Mouse (Mus musculus) monocyte, adult 5-6 weeks (primary cell): Measurements from ENCODE around the gene Adamts17. TPM values are rescaled to one million over a fixed set of nuclear protein-coding genes. Genes with fewer than 3 reads are reported as not detected.

Experiments used
- ATAC-seq: fragments of 153-309, 156-312 bp; replicated peaks from 2 replicates; pipeline ENCODE4 v1.8.0; 2017; ENCODE audit warnings: mild to moderate bottlenecking; ENCODE audit not compliant: low TSS enrichment, insufficient number of reproducible peaks, severe bottlenecking, poor library complexity, low FRiP score
- total RNA-seq: library from RNA; stranded (forward); fragments of 200-1000, 200-491, 200-594 nt; gene quantifications from 3 replicates; pipeline ENCODE4 v1.2.3, GENCODE M21; 2017

Gene Adamts17
- total RNA-seq, 1 experiment from 2014 or later = not detected

GRCm38 (mm10) chr7:66902376-66902775, 62.8 kb downstream of the Adamts17 start:
- no peak for ATAC-seq

- no peak for ATAC-seq
Observed at GRCm38 (mm10) chr7:66903014-66903413, 63.5 kb downstream of the Adamts17 start.

- ATAC-seq = no peak
Observed at GRCm38 (mm10) chr7:66905941-66906340, 66.4 kb downstream of the Adamts17 start.

GRCm38 (mm10) chr7:66912866-66913265, 73.3 kb downstream of the Adamts17 start:
- ATAC-seq = no peak

- no peak for ATAC-seq
Observed at GRCm38 (mm10) chr7:66923595-66923994, 84.1 kb downstream of the Adamts17 start.

- ATAC-seq = no peak
Observed at GRCm38 (mm10) chr7:66924104-66924503, 84.6 kb downstream of the Adamts17 start.

GRCm38 (mm10) chr7:66929263-66929662, 89.7 kb downstream of the Adamts17 start:
- no peak for ATAC-seq

GRCm38 (mm10) chr7:66931291-66931690, 91.8 kb downstream of the Adamts17 start:
- ATAC-seq = no peak

- ATAC-seq = no peak
Observed at GRCm38 (mm10) chr7:66933251-66933650, 93.7 kb downstream of the Adamts17 start.

- no peak for ATAC-seq
Observed at GRCm38 (mm10) chr7:66934062-66934461, 94.5 kb downstream of the Adamts17 start.

GRCm38 (mm10) chr7:66935041-66935440, 95.5 kb downstream of the Adamts17 start:
- no peak for ATAC-seq

- ATAC-seq = no peak
Observed at GRCm38 (mm10) chr7:66936042-66936755, 96.7 kb downstream of the Adamts17 start.

GRCm38 (mm10) chr7:66936911-66937310, 97.4 kb downstream of the Adamts17 start:
- no peak for ATAC-seq

- no peak for ATAC-seq
Observed at GRCm38 (mm10) chr7:66938988-66939783, 99.7 kb downstream of the Adamts17 start.

- ATAC-seq = no peak
Observed at GRCm38 (mm10) chr7:66940761-66941160, 101.2 kb downstream of the Adamts17 start.

- no peak for ATAC-seq
Observed at GRCm38 (mm10) chr7:66949006-66949405, 109.5 kb downstream of the Adamts17 start.

- no peak for ATAC-seq
Observed at GRCm38 (mm10) chr7:66952921-66953320, 113.4 kb downstream of the Adamts17 start.

- no peak for ATAC-seq
Observed at GRCm38 (mm10) chr7:66954073-66954472, 114.5 kb downstream of the Adamts17 start.

GRCm38 (mm10) chr7:66954723-66955122, 115.2 kb downstream of the Adamts17 start:
- ATAC-seq = no peak

GRCm38 (mm10) chr7:66955455-66955919, 116.0 kb downstream of the Adamts17 start:
- ATAC-seq = no peak
